17 mouse cellular contexts compared by ENCODE assay signal in the genomic region with DNA sequence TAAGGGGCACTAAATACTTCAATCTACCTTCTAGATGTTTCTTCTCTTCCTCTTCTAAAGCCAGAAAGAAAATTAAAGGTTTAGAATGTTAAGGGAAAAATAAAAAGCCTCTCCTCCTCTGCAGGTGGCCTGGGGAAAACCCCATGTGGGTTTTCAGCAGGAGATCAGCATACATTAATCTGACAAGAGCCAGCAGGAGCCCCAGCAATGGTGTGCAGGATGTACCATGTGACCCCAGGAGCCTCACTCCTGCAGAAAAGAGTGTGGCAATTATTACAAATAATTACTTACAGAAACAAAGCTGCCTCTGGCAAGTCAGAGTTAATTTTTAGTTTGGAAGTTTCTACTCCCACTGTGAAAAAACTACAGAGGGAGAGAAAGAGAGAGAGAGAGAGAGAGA.
A peak's percentile ranks its signal among the peaks of the same experiment; 100 is the strongest.
DNase-seq lines count a peak whose midpoint lies in the region; ATAC-seq and TF ChIP-seq lines count a peak whose summit lies in the region.
"Had no signal": no experiment of that assay in that cellular context is flagged by ENCODE, and none has a peak within 500 bp of the region (broad histone marks: within the 10 kb centered on the region; RNA-seq: fewer than 3 reads in every experiment).

No protein-coding gene starts in this region.

- peak; percentile 3 for DNase-seq in hindbrain, embryonic 10.5 days (ENCODE audit: low spot score)
- peak; percentile 73 for DNase-seq in CH12.LX (ENCODE audit: extremely low read depth)
- DNase-seq in embryonic facial prominence, embryonic 14.5 days (ENCODE audit: low spot score): peak; percentile 19
- no peak for DNase-seq in cerebellum, adult 9-10 months
- DNase-seq: cerebellum, adult 11-12 months; gastrocnemius, adult 2 months; heart, adult 2 months; kidney, adult 18-20 months; kidney, postnatal 36 days; lung, postnatal 14 days; spleen, adult 18-20 months had no signal

- no peak overlapping the region for H3K4me3 ChIP-seq in hindbrain, embryonic 10.5 days
- H3K4me3 ChIP-seq in hindbrain, embryonic 16.5 days (ENCODE audit: low read length): no peak overlapping the region
- no peak overlapping the region for H3K4me3 ChIP-seq in CH12.LX (replicated peaks in 1 of 3; ENCODE audit: low read depth in 2 of 3, low read length in 2 of 3, poor library complexity in 1 of 3)
- no peak overlapping the region for H3K4me3 ChIP-seq in embryonic facial prominence, embryonic 14.5 days (ENCODE audit: low read depth, low read length)
- H3K4me3 ChIP-seq in midbrain, embryonic 12.5 days: no peak overlapping the region
- H3K4me3 ChIP-seq: gastrocnemius, adult 2 months; heart, adult 2 months; hindbrain, embryonic 13.5 days; stomach, embryonic 15.5 days had no signal

- TF ChIP-seq EP300 in CH12.LX (IDR thresholded peaks at IDR 0.05; ENCODE audit: low read length): peak; percentile 41; the same call in 1 of the 2 replicates

- H3K27ac ChIP-seq in hindbrain, embryonic 10.5 days: no peak overlapping the region
- no peak overlapping the region for H3K27ac ChIP-seq in hindbrain, embryonic 16.5 days (ENCODE audit: low read depth, low read length)
- H3K27ac ChIP-seq in CH12.LX (ENCODE audit: insufficient read depth, low read depth): no peak overlapping the region
- no peak overlapping the region for H3K27ac ChIP-seq in embryonic facial prominence, embryonic 14.5 days (replicated peaks; ENCODE audit: low read depth, low read length)
- H3K27ac ChIP-seq in midbrain, embryonic 12.5 days (replicated peaks): no peak overlapping the region
- H3K27ac ChIP-seq: gastrocnemius, adult 2 months; heart, adult 2 months; hindbrain, embryonic 13.5 days; liver, embryonic 14.5 days; stomach, embryonic 15.5 days had no signal

- no peaks in the 10 kb centered on the region for H3K4me1 ChIP-seq in hindbrain, embryonic 10.5 days (replicated peaks)
- no peaks in the 10 kb centered on the region for H3K4me1 ChIP-seq in hindbrain, embryonic 16.5 days (ENCODE audit: control insufficient read depth, insufficient read depth, low read depth, low read length)
- H3K4me1 ChIP-seq in CH12.LX (ENCODE audit: control insufficient read depth in 1 of 2, insufficient read depth in 2 of 2): peaks cover 0 to 34% of the 10 kb centered on the region in 2 experiments; a peak in 2 of 4 replicates
- H3K4me1 ChIP-seq in embryonic facial prominence, embryonic 14.5 days (ENCODE audit: control insufficient read depth, insufficient read depth, low read length): no peaks in the 10 kb centered on the region
- H3K4me1 ChIP-seq in midbrain, embryonic 12.5 days: no peaks in the 10 kb centered on the region
- H3K4me1 ChIP-seq: stomach, embryonic 15.5 days had no signal

- in situ Hi-C loops in CH12.LX (cut with MboI; ENCODE audit: low pct_ligation_motif_present, low pct_unique_long_range_greater_than_20kb, low sequenced_read_pairs): no loop called here

- H3K27me3 ChIP-seq in hindbrain, embryonic 10.5 days (ENCODE audit: insufficient read depth, poor library complexity, severe bottlenecking): no peaks in the 10 kb centered on the region
- H3K27me3 ChIP-seq in hindbrain, embryonic 16.5 days (replicated peaks; ENCODE audit: control insufficient read depth, insufficient read depth, low read length): no peaks in the 10 kb centered on the region
- no peaks in the 10 kb centered on the region for H3K27me3 ChIP-seq in CH12.LX (replicated peaks)
- H3K27me3 ChIP-seq in embryonic facial prominence, embryonic 14.5 days (replicated peaks; ENCODE audit: control insufficient read depth, insufficient read depth, low read length): no peaks in the 10 kb centered on the region
- H3K27me3 ChIP-seq in midbrain, embryonic 12.5 days: no peaks in the 10 kb centered on the region
- H3K27me3 ChIP-seq: hindbrain, embryonic 13.5 days; stomach, embryonic 15.5 days had no signal

- no peak for TF ChIP-seq POLR2A in CH12.LX (IDR thresholded peaks at IDR 0.05; ENCODE audit: low read depth, low read length)

- H3K4me2 ChIP-seq in hindbrain, embryonic 16.5 days (ENCODE audit: low read length): no peak overlapping the region
- H3K4me2 ChIP-seq in CH12.LX (ENCODE audit: insufficient read depth, low read depth, poor library complexity, severe bottlenecking): no peak overlapping the region
- H3K4me2 ChIP-seq in embryonic facial prominence, embryonic 14.5 days (ENCODE audit: low read depth, low read length): no peak overlapping the region
- no peak overlapping the region for H3K4me2 ChIP-seq in midbrain, embryonic 12.5 days (replicated peaks)
- H3K4me2 ChIP-seq: hindbrain, embryonic 13.5 days; stomach, embryonic 15.5 days had no signal

- H3K9me3 ChIP-seq in hindbrain, embryonic 10.5 days: no peaks in the 10 kb centered on the region
- H3K9me3 ChIP-seq in hindbrain, embryonic 16.5 days (ENCODE audit: control insufficient read depth, low read length): no peaks in the 10 kb centered on the region
- no peaks in the 10 kb centered on the region for H3K9me3 ChIP-seq in CH12.LX (replicated peaks; ENCODE audit: low read length)
- H3K9me3 ChIP-seq in embryonic facial prominence, embryonic 14.5 days (ENCODE audit: control insufficient read depth, low read length): no peaks in the 10 kb centered on the region
- H3K9me3 ChIP-seq in midbrain, embryonic 12.5 days: no peaks in the 10 kb centered on the region
- H3K9me3 ChIP-seq: hindbrain, embryonic 13.5 days; stomach, embryonic 15.5 days had no signal

- no peak for TF ChIP-seq CTCF in CH12.LX (conservative IDR thresholded peaks at IDR 0.05 in 1 of 2, IDR thresholded peaks at IDR 0.05 in 1 of 2; ENCODE audit: low read depth in 2 of 2, low read length in 2 of 2)

- H3K36me3 ChIP-seq in hindbrain, embryonic 10.5 days: no peaks in the 10 kb centered on the region
- H3K36me3 ChIP-seq in hindbrain, embryonic 16.5 days (ENCODE audit: control insufficient read depth, insufficient read depth, low read length): no peaks in the 10 kb centered on the region
- no peaks in the 10 kb centered on the region for H3K36me3 ChIP-seq in CH12.LX (replicated peaks in 1 of 2; ENCODE audit: control insufficient read depth in 1 of 2, insufficient read depth in 1 of 2, low read length in 1 of 2)
- no peaks in the 10 kb centered on the region for H3K36me3 ChIP-seq in embryonic facial prominence, embryonic 14.5 days (ENCODE audit: control insufficient read depth, insufficient read depth, low read length)
- H3K36me3 ChIP-seq in midbrain, embryonic 12.5 days: no peaks in the 10 kb centered on the region
- H3K36me3 ChIP-seq: hindbrain, embryonic 13.5 days; stomach, embryonic 15.5 days had no signal

- dilution Hi-C loops in CH12.LX (cut with MboI; ENCODE audit: extremely low pct_ligation_motif_present, extremely low pct_unique_long_range_greater_than_20kb, low sequenced_read_pairs): no loop called here

- H3K79me2 ChIP-seq in CH12.LX (replicated peaks; ENCODE audit: control insufficient read depth, extremely low read depth, insufficient read depth, poor library complexity, severe bottlenecking): no peaks in the 10 kb centered on the region

- H3K9ac ChIP-seq in hindbrain, embryonic 16.5 days (ENCODE audit: low read depth, low read length): no peak overlapping the region
- no peak overlapping the region for H3K9ac ChIP-seq in CH12.LX (ENCODE audit: insufficient read depth, low read depth)
- H3K9ac ChIP-seq in embryonic facial prominence, embryonic 14.5 days (ENCODE audit: low read depth, low read length): no peak overlapping the region
- H3K9ac ChIP-seq in midbrain, embryonic 12.5 days (replicated peaks): no peak overlapping the region
- H3K9ac ChIP-seq: hindbrain, embryonic 13.5 days; liver, embryonic 14.5 days; stomach, embryonic 15.5 days had no signal

- no peak for TF ChIP-seq RAD21 in CH12.LX (IDR thresholded peaks at IDR 0.05; ENCODE audit: low read depth, low read length)

- no peak for ATAC-seq in hindbrain, embryonic 16.5 days
- ATAC-seq in embryonic facial prominence, embryonic 14.5 days (ENCODE audit: low read depth): peak; percentile 68; the same call in 1 of the 2 replicates
- peak; percentile 91 for ATAC-seq in midbrain, embryonic 12.5 days (ENCODE audit: low FRiP score, low read depth)
- no peak for ATAC-seq in granulocyte monocyte progenitor cell, adult 5-6 weeks (replicated peaks; ENCODE audit: poor library complexity, severe bottlenecking)

TF ChIP-seq in CH12.LX, 34 proteins besides CTCF, POLR2A, EP300 and RAD21:
- TF ChIP-seq TBP (conservative IDR thresholded peaks at IDR 0.05; ENCODE audit: low read depth, low read length) (no peak), MAX (IDR thresholded peaks at IDR 0.05; ENCODE audit: low read length) (peak; percentile 61), UBTF (IDR thresholded peaks at IDR 0.05; ENCODE audit: low read depth, low read length) (no peak), MXI1 (IDR thresholded peaks at IDR 0.05; ENCODE audit: low read depth, low read length) (no peak), MAFK (IDR thresholded peaks at IDR 0.05; ENCODE audit: insufficient replicate concordance, low read length) (no peak), CHD2 (IDR thresholded peaks at IDR 0.05; ENCODE audit: low read length) (no peak), NRF1 (IDR thresholded peaks at IDR 0.05; ENCODE audit: low read depth, low read length) (no peak), ZKSCAN1 (IDR thresholded peaks at IDR 0.05; ENCODE audit: borderline replicate concordance, low read depth, low read length) (no peak), USF2 (conservative IDR thresholded peaks at IDR 0.05; ENCODE audit: low read depth, low read length) (peak; percentile 58), TCF12 (IDR thresholded peaks at IDR 0.05; ENCODE audit: low read depth, low read length) (no peak), USF1 (IDR thresholded peaks at IDR 0.05; ENCODE audit: low read depth, low read length) (peak; percentile 47; the same call in 1 of the 2 replicates), PAX5 (IDR thresholded peaks at IDR 0.05; ENCODE audit: low read length) (no peak), GABPA (IDR thresholded peaks at IDR 0.05; ENCODE audit: insufficient replicate concordance, low read depth, low read length) (no peak), MYC (IDR thresholded peaks at IDR 0.05; ENCODE audit: low read depth, low read length) (no peak), ETS1 (conservative IDR thresholded peaks at IDR 0.05; ENCODE audit: low read depth, low read length) (no peak), SIN3A (IDR thresholded peaks at IDR 0.05; ENCODE audit: low read length) (no peak)

Comparison
In these comparisons a context has a peak if more than half of its experiments do, and no peak if none do; other contexts are left out.
1. ATAC-seq: peak in embryonic facial prominence, embryonic 14.5 days (single experiment) and midbrain, embryonic 12.5 days (single experiment); none in hindbrain, embryonic 16.5 days (single experiment) and granulocyte monocyte progenitor cell, adult 5-6 weeks (single experiment).